15 mouse cellular contexts compared by ENCODE assay signal in the genomic region with DNA sequence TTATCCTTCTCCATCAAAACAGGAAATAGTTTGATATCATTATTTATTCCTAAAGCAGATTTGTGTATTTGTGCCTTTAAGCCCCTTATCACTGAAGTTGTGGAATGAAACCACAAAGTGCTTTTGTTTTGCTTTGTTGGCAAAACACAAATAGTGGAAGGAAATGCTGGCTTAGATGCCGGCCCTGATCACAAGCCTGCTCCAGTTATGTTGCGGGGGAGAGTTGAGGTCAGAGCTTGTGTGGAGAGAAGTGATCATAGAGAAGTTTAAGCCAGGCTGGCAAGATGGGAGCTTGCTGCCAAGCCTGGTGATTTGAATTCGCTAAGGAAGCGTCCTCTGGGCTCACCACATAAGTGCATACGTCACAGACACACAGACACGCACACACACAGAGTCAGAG.
A peak's percentile ranks its signal among the peaks of the same experiment; 100 is the strongest.
DNase-seq lines count a peak whose midpoint lies in the region; ATAC-seq and TF ChIP-seq lines count a peak whose summit lies in the region.
"Had no signal": no experiment of that assay in that cellular context is flagged by ENCODE, and none has a peak within 500 bp of the region (broad histone marks: within the 10 kb centered on the region; RNA-seq: fewer than 3 reads in every experiment).

No protein-coding gene starts in this region.

- H3K36me3 ChIP-seq in heart, adult 2 months (ENCODE audit: control insufficient read depth, insufficient read depth, low read length), result no peaks in the 10 kb centered on the region
- H3K36me3 ChIP-seq: hindbrain, embryonic 12.5 days; limb, embryonic 15.5 days; neural tube, embryonic 13.5 days had no signal

- peaks cover 12% of the 10 kb centered on the region for H3K4me1 ChIP-seq in heart, adult 2 months (ENCODE audit: control insufficient read depth, insufficient read depth, low read length)
- H3K4me1 ChIP-seq: hindbrain, embryonic 12.5 days; limb, embryonic 15.5 days; neural tube, embryonic 13.5 days had no signal

- H3K27ac ChIP-seq in heart, adult 2 months, result peak overlapping the region; percentile 73
- H3K27ac ChIP-seq: hindbrain, embryonic 12.5 days; limb, embryonic 15.5 days; neural tube, embryonic 13.5 days had no signal

- TF ChIP-seq CTCF in heart, adult 2 months (IDR thresholded peaks at IDR 0.05), result no peak

- intact Hi-C loops in heart, adult 2 months (cut with DNase I), result no loop called here

- no peak overlapping the region for H3K4me3 ChIP-seq in heart, adult 2 months
- H3K4me3 ChIP-seq: erythroblast, embryonic 14.5 days; hindbrain, embryonic 12.5 days; limb, embryonic 15.5 days; neural tube, embryonic 13.5 days had no signal

- 0 out of 2 replicates have a peak, but pooled peaks have one; percentile 53 for TF ChIP-seq EP300 in heart, adult 2 months (IDR thresholded peaks at IDR 0.05; ENCODE audit: insufficient read depth, low read depth, low read length)

- H3K79me2 ChIP-seq in heart, adult 2 months (replicated peaks; ENCODE audit: control insufficient read depth, insufficient read depth, low read length), result no peaks in the 10 kb centered on the region

- no peak for TF ChIP-seq POLR2A in heart, adult 2 months (IDR thresholded peaks at IDR 0.05; ENCODE audit: insufficient read depth, low read depth, low read length)

- DNase-seq in heart, adult 2 months, result peak in 1 of 2 experiments; percentile 44
- no peak for DNase-seq in heart, postnatal 4 days
- peak; percentile 41 to 64 for DNase-seq in lung, adult 18-20 months
- no peak for DNase-seq in lung, postnatal 14 days
- DNase-seq in skeletal muscle tissue, adult 2 months (ENCODE audit: low read depth, low spot score), result peak; percentile 28
- DNase-seq in thymus, postnatal 4 days, result no peak
- DNase-seq in testis, postnatal 10 days (ENCODE audit: low spot score), result no peak
- DNase-seq: adrenal gland, postnatal 10 days; thymus, adult 2 months had no signal

- WGBS in heart, adult 2 months, result 28% methylated on average over 6 of the region's 6 CpGs

- H3K27me3 ChIP-seq in heart, adult 2 months (ENCODE audit: control insufficient read depth, insufficient read depth, low read length), result no peaks in the 10 kb centered on the region
- H3K27me3 ChIP-seq: hindbrain, embryonic 12.5 days; limb, embryonic 15.5 days; neural tube, embryonic 13.5 days had no signal

- peak; percentile 30 to 73; a peak in 3 of 4 replicates for ATAC-seq in hematopoietic stem cell, adult 5-6 weeks (replicated peaks in 1 of 2; ENCODE audit: insufficient read depth in 1 of 2, low FRiP score in 2 of 2, low TSS enrichment in 1 of 2, low read depth in 1 of 2, poor library complexity in 2 of 2, severe bottlenecking in 2 of 2)
- ATAC-seq: midbrain, embryonic 16.5 days had no signal

- 0 out of 2 replicates have a peak overlapping the region, but pooled peaks have one; percentile 3 for H3K9ac ChIP-seq in heart, adult 2 months (ENCODE audit: low read depth, low read length)
- H3K9ac ChIP-seq: hindbrain, embryonic 12.5 days; limb, embryonic 15.5 days; neural tube, embryonic 13.5 days had no signal

Comparison
In these comparisons a context has a peak if more than half of its experiments do, and no peak if none do; other contexts are left out.
1. DNase-seq: peak in lung, adult 18-20 months (2 of 2) and skeletal muscle tissue, adult 2 months (single experiment); none in heart, postnatal 4 days (single experiment), lung, postnatal 14 days (single experiment), thymus, postnatal 4 days (single experiment) and testis, postnatal 10 days (single experiment).